Comparison of ENCODE assay signal across 9 mouse cellular contexts in the genomic region with DNA sequence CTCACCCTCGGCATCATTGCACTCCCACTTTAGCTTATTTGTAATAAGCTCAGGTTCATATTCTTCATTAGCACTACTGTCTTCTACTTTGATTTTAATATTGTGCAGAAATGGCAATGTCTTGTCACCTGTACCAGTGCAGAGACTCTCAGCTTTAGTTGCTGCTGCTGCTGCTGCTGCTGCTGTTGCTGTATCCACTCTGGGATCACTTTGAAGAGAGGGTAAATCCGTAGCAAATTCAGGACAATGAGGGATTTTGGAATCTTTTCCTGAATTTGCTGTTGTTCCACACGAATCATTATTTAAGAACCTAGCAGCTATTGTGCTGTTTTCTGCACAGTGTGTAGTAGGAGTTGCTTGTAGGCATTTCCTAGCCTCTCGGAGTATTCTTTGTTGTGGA. TPM values are rescaled to one million over a fixed set of nuclear protein-coding genes. Genes with fewer than 3 reads are reported as not detected.
A peak's percentile ranks its signal among the peaks of the same experiment; 100 is the strongest.
DNase-seq lines count a peak whose midpoint lies in the region; ATAC-seq and TF ChIP-seq lines count a peak whose summit lies in the region.
"Had no signal": no experiment of that assay in that cellular context is flagged by ENCODE, and none has a peak within 500 bp of the region (broad histone marks: within the 10 kb centered on the region; RNA-seq: fewer than 3 reads in every experiment).

No protein-coding gene starts in this region.

- H3K4me3 ChIP-seq in kidney, adult 2 months (ENCODE audit: insufficient read depth, low read depth, low read length): peak overlapping the region; percentile 91
- H3K4me3 ChIP-seq in hindbrain, embryonic 15.5 days: peak overlapping the region; percentile 90
- peak overlapping the region; percentile 71 for H3K4me3 ChIP-seq in midbrain, embryonic 15.5 days

- DNase-seq in kidney, adult 2 months: no peak
- no peak for DNase-seq in kidney, adult 8-10 months
- peak; percentile 51 for DNase-seq in embryo, embryonic 9.5 days (ENCODE audit: extremely low spot score)
- DNase-seq in thymus, postnatal 0 days (ENCODE audit: low spot score): no peak
- no peak for DNase-seq in left cerebral cortex, postnatal 36 days (ENCODE audit: low spot score in 2 of 2)
- no peak for DNase-seq in frontal cortex, postnatal 14 days (ENCODE audit: low spot score in 2 of 2)

- no peaks in the 10 kb centered on the region for H3K36me3 ChIP-seq in kidney, adult 2 months (ENCODE audit: control insufficient read depth, insufficient read depth, low read length)
- no peaks in the 10 kb centered on the region for H3K36me3 ChIP-seq in hindbrain, embryonic 15.5 days
- no peaks in the 10 kb centered on the region for H3K36me3 ChIP-seq in midbrain, embryonic 15.5 days (replicated peaks)

- intact Hi-C loops in left cerebral cortex, postnatal 36 days (cut with DNase I): loop anchor here (2.0 kb wide), 1 partner anchor 15 kb away; no protein-coding TSS in a partner anchor

- no peak for TF ChIP-seq POLR2A in kidney, adult 2 months (IDR thresholded peaks at IDR 0.05; ENCODE audit: low read depth, low read length)

- no peak for ATAC-seq in hindbrain, embryonic 15.5 days (ENCODE audit: low FRiP score, low read depth)
- ATAC-seq in midbrain, embryonic 15.5 days (replicated peaks): no peak

- H3K9me3 ChIP-seq in hindbrain, embryonic 15.5 days: no peaks in the 10 kb centered on the region
- no peaks in the 10 kb centered on the region for H3K9me3 ChIP-seq in midbrain, embryonic 15.5 days

- TF ChIP-seq CTCF in kidney, adult 2 months (conservative IDR thresholded peaks at IDR 0.05; ENCODE audit: insufficient read depth, insufficient read length, low read depth, low read length): no peak

- peaks cover 11% of the 10 kb centered on the region; the same call in 1 of the 2 replicates for H3K4me1 ChIP-seq in kidney, adult 2 months (ENCODE audit: control insufficient read depth, insufficient read depth, low read length)
- peaks cover 51% of the 10 kb centered on the region for H3K4me1 ChIP-seq in hindbrain, embryonic 15.5 days (replicated peaks)
- peaks cover 52% of the 10 kb centered on the region for H3K4me1 ChIP-seq in midbrain, embryonic 15.5 days

- peak overlapping the region; percentile 82 for H3K27ac ChIP-seq in kidney, adult 2 months (ENCODE audit: insufficient read depth, low read depth, low read length)
- peak overlapping the region; percentile 100 for H3K27ac ChIP-seq in hindbrain, embryonic 15.5 days (replicated peaks)
- peak overlapping the region; percentile 97 for H3K27ac ChIP-seq in midbrain, embryonic 15.5 days

- peak overlapping the region; percentile 90 for H3K4me2 ChIP-seq in hindbrain, embryonic 15.5 days
- H3K4me2 ChIP-seq in midbrain, embryonic 15.5 days: peak overlapping the region; percentile 54

- peak overlapping the region; percentile 99 for H3K9ac ChIP-seq in hindbrain, embryonic 15.5 days
- H3K9ac ChIP-seq in midbrain, embryonic 15.5 days: peak overlapping the region; percentile 93

- H3K27me3 ChIP-seq in kidney, adult 2 months (replicated peaks; ENCODE audit: control insufficient read depth, insufficient read depth, low read length): no peaks in the 10 kb centered on the region
- no peaks in the 10 kb centered on the region for H3K27me3 ChIP-seq in hindbrain, embryonic 15.5 days
- no peaks in the 10 kb centered on the region for H3K27me3 ChIP-seq in midbrain, embryonic 15.5 days (replicated peaks)

- 15% methylated on average over 4 of the region's 4 CpGs for WGBS in kidney, adult 2 months
- WGBS in hindbrain, embryonic 15.5 days: 1% methylated on average over 4 of the region's 4 CpGs
- WGBS in midbrain, embryonic 15.5 days: 2% methylated on average over 4 of the region's 4 CpGs

RNA-seq across cellular contexts. Expression of a gene that starts 2.7 kb away (rescaled TPM):
- polyA plus RNA-seq in kidney, adult 2 months (2012; rRNA removed): 2.4 and 3.7 TPM in 2 replicates
- 6.5 and 7.1 TPM in 2 replicates for polyA plus RNA-seq in hindbrain, embryonic 15.5 days (2015; fragmentation: Nextera tagmentation; extraction: Ambion mirVana)
- polyA plus RNA-seq in midbrain, embryonic 15.5 days (2015; fragmentation: Nextera tagmentation; extraction: Ambion mirVana): 8.1 and 9.0 TPM in 2 replicates
- polyA plus RNA-seq in thymus, postnatal 0 days (2015; fragmentation: Nextera tagmentation; extraction: Ambion mirVana): 0.65 and 0.77 TPM in 2 replicates
- total RNA-seq in left cerebral cortex, postnatal 36 days (2021): 10 to 100 TPM in 1 of 2 experiments, 1 to 10 TPM in 1; 8.8 to 10.0 TPM

RNA-seq across cellular contexts. Expression of a gene that starts 8.6 kb away (rescaled TPM):
- 1.7 and 2.8 TPM in 2 replicates for polyA plus RNA-seq in kidney, adult 2 months (2012; rRNA removed)
- polyA plus RNA-seq in hindbrain, embryonic 15.5 days (2015; fragmentation: Nextera tagmentation; extraction: Ambion mirVana): 10.8 and 11.1 TPM in 2 replicates
- 8.1 and 11.8 TPM in 2 replicates for polyA plus RNA-seq in midbrain, embryonic 15.5 days (2015; fragmentation: Nextera tagmentation; extraction: Ambion mirVana)
- polyA plus RNA-seq in thymus, postnatal 0 days (2015; fragmentation: Nextera tagmentation; extraction: Ambion mirVana): 2.6 and 3.3 TPM in 2 replicates
- total RNA-seq in left cerebral cortex, postnatal 36 days (2021): 1 to 10 TPM; 2.1 to 3.2 TPM

RNA-seq across cellular contexts. Expression of a gene that starts 8.9 kb away (rescaled TPM):
- 29.3 and 32.7 TPM in 2 replicates for polyA plus RNA-seq in kidney, adult 2 months (2012; rRNA removed)
- polyA plus RNA-seq in hindbrain, embryonic 15.5 days (2015; fragmentation: Nextera tagmentation; extraction: Ambion mirVana): 45.6 and 50.0 TPM in 2 replicates
- 49.9 and 53.1 TPM in 2 replicates for polyA plus RNA-seq in midbrain, embryonic 15.5 days (2015; fragmentation: Nextera tagmentation; extraction: Ambion mirVana)
- 53.2 and 70.2 TPM in 2 replicates for polyA plus RNA-seq in thymus, postnatal 0 days (2015; fragmentation: Nextera tagmentation; extraction: Ambion mirVana)
- total RNA-seq in left cerebral cortex, postnatal 36 days (2021): 10 to 100 TPM; 49.4 to 57.6 TPM

RNA-seq across cellular contexts. Expression of a gene that starts 49.4 kb away (rescaled TPM):
- 0.41 TPM in 1 of 2 replicates, not detected in the other for polyA plus RNA-seq in kidney, adult 2 months (2012; rRNA removed)
- polyA plus RNA-seq in hindbrain, embryonic 15.5 days (2015; fragmentation: Nextera tagmentation; extraction: Ambion mirVana): not detected in 2 replicates
- not detected in 2 replicates for polyA plus RNA-seq in midbrain, embryonic 15.5 days (2015; fragmentation: Nextera tagmentation; extraction: Ambion mirVana)
- polyA plus RNA-seq in thymus, postnatal 0 days (2015; fragmentation: Nextera tagmentation; extraction: Ambion mirVana): not detected in 2 replicates
- total RNA-seq in left cerebral cortex, postnatal 36 days (2021): not detected
- total RNA-seq: liver, adult 2 months had no signal
- polyA plus RNA-seq: liver, adult 2 months had no signal
